Mouse (Mus musculus): ENCODE measurements around the gene Rbfox3. TPM values are rescaled to one million over a fixed set of nuclear protein-coding genes. Genes with fewer than 3 reads are reported as not detected.

Gene Rbfox3
- polyA plus RNA-seq, 1 experiment from 2014 or later, result 0.09 TPM

- no peak for ATAC-seq (replicated peaks; ENCODE audit: extremely low read depth, insufficient read depth, low FRiP score)
- WGBS, result 57% methylated on average over 9 of the region's 9 CpGs
- Histone ChIP-seq H3K27me3 (ENCODE audit: control insufficient read depth, insufficient read depth, low read length) (peaks cover 5% of the 10 kb centered on the region; the same call in 1 of the 2 replicates), H3K36me3 (ENCODE audit: control insufficient read depth, insufficient read depth) (no peaks in the 10 kb centered on the region), H3K4me3 (ENCODE audit: low read length) (no peak overlapping the region), H3K4me2 (ENCODE audit: low read depth, low read length) (no peak overlapping the region), H3K9ac (ENCODE audit: low read length) (no peak overlapping the region), H3K27ac (ENCODE audit: low read length) (no peak overlapping the region), H3K9me3 (replicated peaks; ENCODE audit: control insufficient read depth, low read length) (0 out of 2 replicates have a peak, but pooled peaks cover 2% of the 10 kb centered on the region), H3K4me1 (ENCODE audit: control insufficient read depth, insufficient read depth, low read length) (no peaks in the 10 kb centered on the region)
Measured at GRCm38 (mm10) chr11:118601484-118601883, 309.9 kb downstream of the Rbfox3 start.

DNA sequence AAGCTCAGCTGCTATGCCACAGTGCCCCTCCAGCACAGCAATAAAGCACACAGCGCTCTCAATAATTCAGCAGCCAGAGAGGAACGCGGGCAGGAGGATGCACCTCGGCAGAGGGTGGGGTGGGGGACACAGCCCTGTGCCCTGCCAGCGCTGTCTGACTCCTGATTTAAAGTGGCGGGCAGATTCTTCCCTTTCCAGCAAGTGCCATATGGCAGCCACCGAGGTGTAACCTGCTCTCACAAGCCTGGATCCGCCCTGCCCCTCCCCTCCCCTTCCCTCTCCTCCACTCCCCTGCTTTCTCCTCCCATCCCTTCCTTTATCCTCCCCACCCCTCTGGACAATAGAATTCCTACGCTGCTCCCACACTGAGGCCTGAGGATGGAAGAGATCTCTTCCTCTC lies 311.2 kb downstream of the Rbfox3 start:
- H3K27ac ChIP-seq (ENCODE audit: low read length), result no peak overlapping the region
- peaks cover 5% of the 10 kb centered on the region; the same call in 1 of the 2 replicates for H3K27me3 ChIP-seq (ENCODE audit: control insufficient read depth, insufficient read depth, low read length)

GRCm38 (mm10) chr11:118598726-118599125 lies 312.7 kb downstream of the Rbfox3 start:
- Histone ChIP-seq H3K4me2 (ENCODE audit: low read depth, low read length) (no peak overlapping the region), H3K9me3 (replicated peaks; ENCODE audit: control insufficient read depth, low read length) (no peaks in the 10 kb centered on the region)

More for the DNA sequence above, 311.2 kb downstream of the Rbfox3 start:
- H3K4me2 ChIP-seq (ENCODE audit: low read depth, low read length), result no peak overlapping the region
- 5% methylated on average over 9 of the region's 9 CpGs for WGBS
- no peaks in the 10 kb centered on the region for H3K36me3 ChIP-seq (ENCODE audit: control insufficient read depth, insufficient read depth)
- no peak overlapping the region for H3K9ac ChIP-seq (ENCODE audit: low read length)
- no peaks in the 10 kb centered on the region for H3K4me1 ChIP-seq (ENCODE audit: control insufficient read depth, insufficient read depth, low read length)
- no peak overlapping the region for H3K4me3 ChIP-seq (ENCODE audit: low read length)
- ATAC-seq (replicated peaks; ENCODE audit: extremely low read depth, insufficient read depth, low FRiP score), result no peak
- H3K9me3 ChIP-seq (replicated peaks; ENCODE audit: control insufficient read depth, low read length), result no peaks in the 10 kb centered on the region

DNA sequence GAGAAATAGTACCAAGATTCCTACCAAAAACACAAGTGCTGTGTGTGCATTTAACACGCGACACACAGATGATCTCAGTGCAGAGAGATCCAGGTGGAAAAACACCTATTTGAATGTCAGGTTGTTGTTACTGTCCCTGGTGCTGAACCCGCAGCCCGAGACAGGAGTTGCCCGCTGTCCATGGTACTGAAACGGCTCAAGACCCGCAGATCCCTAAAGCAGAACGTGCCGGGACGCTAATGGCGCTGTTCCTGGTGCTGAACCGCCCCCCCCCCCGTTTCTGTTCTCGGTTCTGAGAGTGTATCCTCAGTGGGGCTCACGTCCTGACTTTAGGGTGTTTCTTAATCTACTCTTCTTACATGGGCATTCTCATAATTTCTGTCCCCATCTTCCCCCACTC lies 326.6 kb downstream of the Rbfox3 start:
- Histone ChIP-seq H3K4me2 (ENCODE audit: low read depth, low read length) (no peak overlapping the region), H3K9ac (ENCODE audit: low read length) (no peak overlapping the region), H3K36me3 (ENCODE audit: control insufficient read depth, insufficient read depth) (no peaks in the 10 kb centered on the region), H3K27ac (ENCODE audit: low read length) (no peak overlapping the region), H3K27me3 (ENCODE audit: control insufficient read depth, insufficient read depth, low read length) (no peaks in the 10 kb centered on the region), H3K4me3 (ENCODE audit: low read length) (no peak overlapping the region), H3K9me3 (replicated peaks; ENCODE audit: control insufficient read depth, low read length) (no peaks in the 10 kb centered on the region), H3K4me1 (ENCODE audit: control insufficient read depth, insufficient read depth, low read length) (no peaks in the 10 kb centered on the region)
- ATAC-seq (replicated peaks; ENCODE audit: extremely low read depth, insufficient read depth, low FRiP score), result no peak
- 7% methylated on average over 15 of the region's 15 CpGs for WGBS

More at GRCm38 (mm10) chr11:118598726-118599125, 312.7 kb downstream of the Rbfox3 start:
- Histone ChIP-seq H3K4me3 (ENCODE audit: low read length) (no peak overlapping the region), H3K27ac (ENCODE audit: low read length) (no peak overlapping the region), H3K27me3 (ENCODE audit: control insufficient read depth, insufficient read depth, low read length) (peaks cover 5% of the 10 kb centered on the region; the same call in 1 of the 2 replicates), H3K36me3 (ENCODE audit: control insufficient read depth, insufficient read depth) (no peaks in the 10 kb centered on the region), H3K9ac (ENCODE audit: low read length) (no peak overlapping the region), H3K4me1 (ENCODE audit: control insufficient read depth, insufficient read depth, low read length) (no peaks in the 10 kb centered on the region)
- WGBS, result 59% methylated on average over 5 of the region's 5 CpGs
- ATAC-seq (replicated peaks; ENCODE audit: extremely low read depth, insufficient read depth, low FRiP score), result no peak

- WGBS, result 90% methylated on average over 1 of the region's 1 CpGs
- Histone ChIP-seq H3K9me3 (replicated peaks; ENCODE audit: control insufficient read depth, low read length) (no peaks in the 10 kb centered on the region), H3K27ac (ENCODE audit: low read length) (no peak overlapping the region), H3K9ac (ENCODE audit: low read length) (no peak overlapping the region), H3K36me3 (ENCODE audit: control insufficient read depth, insufficient read depth) (no peaks in the 10 kb centered on the region), H3K4me1 (ENCODE audit: control insufficient read depth, insufficient read depth, low read length) (no peaks in the 10 kb centered on the region), H3K27me3 (ENCODE audit: control insufficient read depth, insufficient read depth, low read length) (no peaks in the 10 kb centered on the region), H3K4me2 (ENCODE audit: low read depth, low read length) (no peak overlapping the region), H3K4me3 (ENCODE audit: low read length) (no peak overlapping the region)
- ATAC-seq (replicated peaks; ENCODE audit: extremely low read depth, insufficient read depth, low FRiP score), result no peak
Measured at GRCm38 (mm10) chr11:118583989-118584388, 327.4 kb downstream of the Rbfox3 start.

DNA sequence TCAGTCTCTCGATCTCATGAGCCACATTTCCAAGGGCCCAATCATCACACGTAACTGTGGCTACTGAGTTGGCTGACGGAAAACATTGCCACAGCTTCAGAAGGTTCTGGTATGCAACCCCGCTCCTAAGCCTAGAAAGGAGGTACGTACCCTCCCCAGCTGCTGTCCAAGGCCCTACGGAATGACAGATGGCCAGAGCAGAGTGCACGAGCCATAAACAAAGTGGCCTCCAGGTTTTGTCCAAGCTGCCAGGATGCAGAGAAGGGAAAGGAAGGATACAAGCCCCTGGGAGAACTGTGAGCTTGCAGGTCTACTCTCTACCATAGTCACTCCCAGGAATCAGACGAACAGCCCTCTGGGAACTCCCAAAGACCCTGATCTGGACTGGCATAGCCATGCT lies 327.8 kb downstream of the Rbfox3 start:
- 83% methylated on average over 8 of the region's 8 CpGs for WGBS
- H3K4me3 ChIP-seq (ENCODE audit: low read length), result no peak overlapping the region
- 0 out of 2 replicates have a peak, but pooled peaks cover 2% of the 10 kb centered on the region for H3K27me3 ChIP-seq (ENCODE audit: control insufficient read depth, insufficient read depth, low read length)
- H3K4me1 ChIP-seq (ENCODE audit: control insufficient read depth, insufficient read depth, low read length), result no peaks in the 10 kb centered on the region
- H3K4me2 ChIP-seq (ENCODE audit: low read depth, low read length), result no peak overlapping the region
- H3K9me3 ChIP-seq (replicated peaks; ENCODE audit: control insufficient read depth, low read length), result no peaks in the 10 kb centered on the region
- no peaks in the 10 kb centered on the region for H3K36me3 ChIP-seq (ENCODE audit: control insufficient read depth, insufficient read depth)
- no peak for ATAC-seq (replicated peaks; ENCODE audit: extremely low read depth, insufficient read depth, low FRiP score)
- no peak overlapping the region for H3K27ac ChIP-seq (ENCODE audit: low read length)
- no peak overlapping the region for H3K9ac ChIP-seq (ENCODE audit: low read length)

GRCm38 (mm10) chr11:118581019-118581418 lies 330.4 kb downstream of the Rbfox3 start:
- Histone ChIP-seq H3K4me3 (ENCODE audit: low read length) (no peak overlapping the region), H3K36me3 (ENCODE audit: control insufficient read depth, insufficient read depth) (no peaks in the 10 kb centered on the region), H3K4me1 (ENCODE audit: control insufficient read depth, insufficient read depth, low read length) (no peaks in the 10 kb centered on the region), H3K9ac (ENCODE audit: low read length) (no peak overlapping the region), H3K4me2 (ENCODE audit: low read depth, low read length) (no peak overlapping the region), H3K9me3 (replicated peaks; ENCODE audit: control insufficient read depth, low read length) (no peaks in the 10 kb centered on the region), H3K27me3 (ENCODE audit: control insufficient read depth, insufficient read depth, low read length) (peaks cover 12% of the 10 kb centered on the region), H3K27ac (ENCODE audit: low read length) (no peak overlapping the region)
- no peak for ATAC-seq (replicated peaks; ENCODE audit: extremely low read depth, insufficient read depth, low FRiP score)
- WGBS, result 37% methylated on average over 4 of the region's 4 CpGs

DNA sequence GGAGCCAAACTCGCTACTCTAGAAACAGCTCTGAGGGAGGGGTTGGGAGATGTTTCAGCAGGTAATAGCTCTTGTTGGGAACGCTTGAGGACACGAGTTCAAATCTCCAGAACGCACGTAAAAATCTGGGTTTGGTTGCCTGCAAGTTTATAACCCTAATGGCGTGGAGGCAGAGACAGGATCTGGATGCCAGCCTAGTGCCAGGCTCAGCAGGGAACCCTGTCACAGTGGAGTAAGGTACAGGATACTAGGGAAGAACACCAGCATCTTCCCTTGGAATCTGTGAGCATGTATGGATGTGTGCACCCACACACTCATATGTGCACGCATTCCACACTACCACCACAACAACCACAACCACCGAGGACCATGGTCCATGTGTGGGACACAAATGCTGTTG lies 331.8 kb downstream of the Rbfox3 start:
- no peaks in the 10 kb centered on the region for H3K9me3 ChIP-seq (replicated peaks; ENCODE audit: control insufficient read depth, low read length)
- no peak for ATAC-seq (replicated peaks; ENCODE audit: extremely low read depth, insufficient read depth, low FRiP score)
- H3K27ac ChIP-seq (ENCODE audit: low read length), result no peak overlapping the region
- no peaks in the 10 kb centered on the region for H3K4me1 ChIP-seq (ENCODE audit: control insufficient read depth, insufficient read depth, low read length)
- H3K9ac ChIP-seq (ENCODE audit: low read length), result no peak overlapping the region
- no peaks in the 10 kb centered on the region for H3K36me3 ChIP-seq (ENCODE audit: control insufficient read depth, insufficient read depth)
- 70% methylated on average over 8 of the region's 8 CpGs for WGBS
- H3K4me2 ChIP-seq (ENCODE audit: low read depth, low read length), result no peak overlapping the region
- peaks cover 19% of the 10 kb centered on the region for H3K27me3 ChIP-seq (ENCODE audit: control insufficient read depth, insufficient read depth, low read length)
- no peak overlapping the region for H3K4me3 ChIP-seq (ENCODE audit: low read length)

- H3K9me3 ChIP-seq (replicated peaks; ENCODE audit: control insufficient read depth, low read length), result no peaks in the 10 kb centered on the region
- no peak for ATAC-seq (replicated peaks; ENCODE audit: extremely low read depth, insufficient read depth, low FRiP score)
- peaks cover 36% of the 10 kb centered on the region for H3K27me3 ChIP-seq (ENCODE audit: control insufficient read depth, insufficient read depth, low read length)
- H3K27ac ChIP-seq (ENCODE audit: low read length), result no peak overlapping the region
- H3K9ac ChIP-seq (ENCODE audit: low read length), result no peak overlapping the region
- H3K4me3 ChIP-seq (ENCODE audit: low read length), result no peak overlapping the region
- H3K4me1 ChIP-seq (ENCODE audit: control insufficient read depth, insufficient read depth, low read length), result no peaks in the 10 kb centered on the region
- WGBS, result 63% methylated on average over 15 of the region's 15 CpGs
- no peaks in the 10 kb centered on the region for H3K36me3 ChIP-seq (ENCODE audit: control insufficient read depth, insufficient read depth)
- no peak overlapping the region for H3K4me2 ChIP-seq (ENCODE audit: low read depth, low read length)
Measured at GRCm38 (mm10) chr11:118577271-118577670, 334.1 kb downstream of the Rbfox3 start.

Measured in heart, embryonic 16.5 days (tissue).